Comparison of ENCODE assay signal across 8 mouse cellular contexts in genomic region chr15:80137945-80138791, GRCm38 (mm10). TPM values are rescaled to one million over a fixed set of nuclear protein-coding genes. Genes with fewer than 3 reads are reported as not detected.
DNase-seq lines count a peak whose midpoint lies in the region; ATAC-seq and TF ChIP-seq lines count a peak whose summit lies in the region.

No protein-coding gene starts in this region.

- TF ChIP-seq POLR2A in embryonic fibroblast, embryonic 13.5 days (IDR thresholded peaks at IDR 0.05; ENCODE audit: low read depth, low read length) = no peak

- ATAC-seq in heart, embryonic 12.5 days (ENCODE audit: insufficient number of reproducible peaks, low FRiP score) = no peak

- no peak overlapping the region for H3K4me2 ChIP-seq in heart, embryonic 12.5 days

- WGBS in heart, embryonic 12.5 days = 68% methylated on average over 17 of the region's 17 CpGs

- no peak for TF ChIP-seq CTCF in embryonic fibroblast, embryonic 13.5 days (IDR thresholded peaks at IDR 0.05; ENCODE audit: borderline replicate concordance, insufficient read depth, low read length)

- peaks cover 49% of the 10 kb centered on the region for H3K36me3 ChIP-seq in heart, embryonic 12.5 days

- peak overlapping the region; percentile 36 for H3K27ac ChIP-seq in heart, embryonic 12.5 days (ENCODE audit: poor library complexity, severe bottlenecking)
- H3K27ac ChIP-seq in embryonic fibroblast, embryonic 13.5 days (ENCODE audit: insufficient read depth, low read length) = peak overlapping the region; percentile 82

- no peak overlapping the region for H3K9ac ChIP-seq in heart, embryonic 12.5 days

- no peaks in the 10 kb centered on the region for H3K27me3 ChIP-seq in heart, embryonic 12.5 days (replicated peaks)

- peaks cover 3% of the 10 kb centered on the region; the same call in 1 of the 2 replicates for H3K9me3 ChIP-seq in heart, embryonic 12.5 days (replicated peaks)

- intact Hi-C loops in heart, postnatal 14 days (cut with DNase I) = no loop called here
- intact Hi-C loops in left cerebral cortex, postnatal 14 days (cut with DNase I) = loop anchor here (5.0 kb wide), 1 partner anchor 94 kb away; the partner anchor contains the start of gene Mief1

- peaks cover 57% of the 10 kb centered on the region for H3K4me1 ChIP-seq in heart, embryonic 12.5 days (replicated peaks)
- peaks cover 13% of the 10 kb centered on the region for H3K4me1 ChIP-seq in embryonic fibroblast, embryonic 13.5 days (ENCODE audit: control insufficient read depth, insufficient read depth, low read length)

- H3K4me3 ChIP-seq in heart, embryonic 12.5 days = no peak overlapping the region
- H3K4me3 ChIP-seq in embryonic fibroblast, embryonic 13.5 days (ENCODE audit: insufficient read depth, low read length) = no peak overlapping the region

- DNase-seq in heart, postnatal 14 days = no peak
- DNase-seq in 3T3-L1 (ENCODE audit: low read depth, low spot score) = peak; percentile 80
- peak; percentile 70 to 81 for DNase-seq in left cerebral cortex, postnatal 14 days (ENCODE audit: low spot score in 2 of 2)
- no peak for DNase-seq in urinary bladder, postnatal 36 days (ENCODE audit: low spot score in 2 of 2)
- DNase-seq in T-cell, adult 2 months (ENCODE audit: low spot score) = no peak
- DNase-seq in c-Kit-positive CD71-positive TER-119-positive erythroid progenitor cells, embryonic 14.5 days (ENCODE audit: low spot score) = no peak

RNA-seq across cellular contexts. Expression of gene Tab1, which starts 5.2 kb away (rescaled TPM):
- polyA plus RNA-seq in heart, embryonic 12.5 days (2016; fragmentation: Nextera tagmentation; extraction: Ambion mirVana) = 30.5 TPM in 2 replicates
- total RNA-seq in heart, postnatal 14 days (2021) = 10 to 100 TPM; 27.8 to 32.4 TPM
- polyA plus RNA-seq in embryonic fibroblast, embryonic 13.5 days (2011; ENCODE audit: insufficient read length, low read depth, missing spikeins) = 11.0 and 12.2 TPM in 2 replicates
- 10 to 100 TPM; 26.2 to 27.8 TPM for total RNA-seq in left cerebral cortex, postnatal 14 days (2021)

RNA-seq across cellular contexts. Expression of gene Mgat3, which starts 35.4 kb away (rescaled TPM):
- polyA plus RNA-seq in heart, embryonic 12.5 days (2016; fragmentation: Nextera tagmentation; extraction: Ambion mirVana) = 1.4 TPM in 2 replicates
- total RNA-seq in heart, postnatal 14 days (2021) = 1 to 10 TPM; 1.6 to 2.0 TPM
- 12.4 and 12.6 TPM in 2 replicates for polyA plus RNA-seq in embryonic fibroblast, embryonic 13.5 days (2011; ENCODE audit: insufficient read length, low read depth, missing spikeins)
- 100 to 1,000 TPM; 109 to 110 TPM for total RNA-seq in left cerebral cortex, postnatal 14 days (2021)

RNA-seq across cellular contexts. Expression of gene Rpl3, which starts 46.5 kb away (rescaled TPM):
- 601 and 631 TPM in 2 replicates for polyA plus RNA-seq in heart, embryonic 12.5 days (2016; fragmentation: Nextera tagmentation; extraction: Ambion mirVana)
- total RNA-seq in heart, postnatal 14 days (2021) = 100 to 1,000 TPM; 278 to 293 TPM
- polyA plus RNA-seq in embryonic fibroblast, embryonic 13.5 days (2011; ENCODE audit: insufficient read length, low read depth, missing spikeins) = 1,636 and 1,653 TPM in 2 replicates
- 100 to 1,000 TPM; 449 to 461 TPM for total RNA-seq in left cerebral cortex, postnatal 14 days (2021)

RNA-seq across cellular contexts. Expression of gene Syngr1, which starts 47.0 kb away (rescaled TPM):
- 17.2 and 19.0 TPM in 2 replicates for polyA plus RNA-seq in heart, embryonic 12.5 days (2016; fragmentation: Nextera tagmentation; extraction: Ambion mirVana)
- total RNA-seq in heart, postnatal 14 days (2021) = 10 to 100 TPM; 77.8 to 79.6 TPM
- polyA plus RNA-seq in embryonic fibroblast, embryonic 13.5 days (2011; ENCODE audit: insufficient read length, low read depth, missing spikeins) = 0.95 and 1.1 TPM in 2 replicates
- 100 to 1,000 TPM; 534 to 540 TPM for total RNA-seq in left cerebral cortex, postnatal 14 days (2021)

Comparison
In these comparisons a context has a peak if more than half of its experiments do, and no peak if none do; other contexts are left out.
1. DNase-seq: peak in 3T3-L1 (single experiment) and left cerebral cortex, postnatal 14 days (2 of 2); none in heart, postnatal 14 days (0 of 2), urinary bladder, postnatal 36 days (0 of 2), T-cell, adult 2 months (single experiment) and c-Kit-positive CD71-positive TER-119-positive erythroid progenitor cells, embryonic 14.5 days (single experiment).
2. RNA of gene Mgat3, which starts 35.4 kb away (total RNA-seq): 109 to 110 TPM in left cerebral cortex, postnatal 14 days; 1.6 to 2.0 TPM in heart, postnatal 14 days; every median in the first group is over 10 times any median in the second.